Mouse (Mus musculus) thymus, postnatal 10 days (tissue): ENCODE results near the gene P4hb.

Experiments used
- DNase-seq, 2 experiments: peaks; one replicate each; pipeline ENCODE4 v3.0.0; 2021; ENCODE audit warnings: low spot score in 2 of 2

Gene P4hb

GRCm38 (mm10) chr11:120510375-120511030 lies 62.5 kb downstream of the P4hb start:
- peak in 1 of 2 experiments; percentile 53 for DNase-seq
